Mouse (Mus musculus) thymus, adult 2 months (tissue): ENCODE measurements around the gene Tom1.

ENCODE experiments used
- CTCF ChIP-seq: fragments of 200-500 bp; IDR thresholded peaks from 2 replicates; pipeline ENCODE4 v1.5.1; 2012; ENCODE audit warnings: mild to moderate bottlenecking, control low read depth, low read length, moderate library complexity, borderline replicate concordance; ENCODE audit not compliant: control insufficient read depth, poor library complexity, insufficient read depth; ENCODE audit errors: extremely low read depth
- POLR2A ChIP-seq: fragments of 200-500 bp; IDR thresholded peaks from 2 replicates; pipeline ENCODE4 v1.6.1; 2012; ENCODE audit warnings: mild to moderate bottlenecking, low read length, control low read depth, moderate library complexity; ENCODE audit not compliant: control insufficient read depth, poor library complexity, insufficient read depth; ENCODE audit errors: extremely low read depth

DNA sequence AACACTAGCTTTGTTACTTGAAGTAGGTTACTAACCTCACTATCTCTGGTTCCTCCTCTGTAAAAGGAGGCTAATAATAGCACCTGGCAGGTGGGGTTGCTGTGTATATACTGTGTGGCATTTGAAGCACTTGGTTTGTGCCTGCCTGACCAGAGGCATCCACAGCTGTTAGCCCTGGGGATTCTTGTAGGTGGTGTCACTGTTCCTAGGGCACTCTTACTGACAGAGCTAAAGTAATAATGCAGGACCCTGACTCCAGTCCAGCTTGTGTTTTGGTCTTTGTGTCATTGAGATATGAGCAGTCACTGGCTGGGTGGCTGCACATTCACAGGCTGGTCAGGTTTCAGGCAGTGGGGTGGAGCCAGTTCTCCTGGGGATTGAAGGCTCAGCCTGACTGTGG is 5.0 kb downstream of the Tom1 start:
- no peak for TF ChIP-seq POLR2A
- no peak for TF ChIP-seq CTCF
